In genomic region chr5:32033185-32033584, GRCm38 (mm10) we compare ENCODE assay signal across 26 mouse cellular contexts.
DNase-seq lines count a peak whose midpoint lies in the region; ATAC-seq and TF ChIP-seq lines count a peak whose summit lies in the region.
"Had no signal": no experiment of that assay in that cellular context is flagged by ENCODE, and none has a peak within 500 bp of the region (broad histone marks: within the 10 kb centered on the region; RNA-seq: fewer than 3 reads in every experiment).

No protein-coding gene starts in this region.

- peaks cover 13% of the 10 kb centered on the region for H3K4me1 ChIP-seq in forebrain, embryonic 10.5 days
- H3K4me1 ChIP-seq in forebrain, postnatal 0 days (ENCODE audit: insufficient read depth) = no peaks in the 10 kb centered on the region
- peaks cover 20% of the 10 kb centered on the region for H3K4me1 ChIP-seq in intestine, postnatal 0 days (replicated peaks; ENCODE audit: control insufficient read depth, insufficient read depth, low read length)
- H3K4me1 ChIP-seq: embryonic facial prominence, embryonic 12.5 days; hindbrain, embryonic 12.5 days; limb, embryonic 15.5 days; midbrain, embryonic 12.5 days had no signal

- no peak overlapping the region for H3K4me3 ChIP-seq in forebrain, embryonic 10.5 days
- no peak overlapping the region for H3K4me3 ChIP-seq in forebrain, postnatal 0 days (ENCODE audit: low read depth, low read length)
- no peak overlapping the region for H3K4me3 ChIP-seq in intestine, postnatal 0 days (ENCODE audit: low read depth, low read length)
- H3K4me3 ChIP-seq: embryonic facial prominence, embryonic 12.5 days; erythroblast, embryonic 14.5 days; forebrain, embryonic 13.5 days; hindbrain, embryonic 12.5 days; limb, embryonic 15.5 days; midbrain, embryonic 12.5 days had no signal

- ATAC-seq in forebrain, postnatal 0 days = no peak
- no peak for ATAC-seq in intestine, postnatal 0 days
- ATAC-seq in megakaryocyte-erythroid progenitor cell, adult 5-6 weeks (replicated peaks; ENCODE audit: low FRiP score, low TSS enrichment, poor library complexity, severe bottlenecking) = peak; percentile 90
- ATAC-seq: forebrain, embryonic 13.5 days had no signal

- no peaks in the 10 kb centered on the region for H3K36me3 ChIP-seq in forebrain, embryonic 10.5 days (replicated peaks)
- H3K36me3 ChIP-seq in forebrain, postnatal 0 days (ENCODE audit: insufficient read depth) = no peaks in the 10 kb centered on the region
- no peaks in the 10 kb centered on the region for H3K36me3 ChIP-seq in intestine, postnatal 0 days (ENCODE audit: control insufficient read depth, insufficient read depth)
- H3K36me3 ChIP-seq: embryonic facial prominence, embryonic 12.5 days; hindbrain, embryonic 12.5 days; limb, embryonic 15.5 days; midbrain, embryonic 12.5 days had no signal

- H3K27me3 ChIP-seq in forebrain, embryonic 10.5 days (ENCODE audit: poor library complexity, severe bottlenecking) = no peaks in the 10 kb centered on the region
- H3K27me3 ChIP-seq in forebrain, postnatal 0 days (ENCODE audit: insufficient read depth, low read length) = no peaks in the 10 kb centered on the region
- no peaks in the 10 kb centered on the region for H3K27me3 ChIP-seq in intestine, postnatal 0 days (replicated peaks; ENCODE audit: control insufficient read depth, insufficient read depth, low read length)
- H3K27me3 ChIP-seq: embryonic facial prominence, embryonic 12.5 days; forebrain, embryonic 13.5 days; hindbrain, embryonic 12.5 days; limb, embryonic 15.5 days; midbrain, embryonic 12.5 days had no signal

- no peak for TF ChIP-seq CTCF in forebrain, postnatal 0 days (IDR thresholded peaks at IDR 0.05; ENCODE audit: low read depth)
- no peak for TF ChIP-seq CTCF in intestine, postnatal 0 days (IDR thresholded peaks at IDR 0.05; ENCODE audit: low read depth)

- no peak for DNase-seq in forebrain, embryonic 10.5 days (ENCODE audit: extremely low spot score, low spot score)
- DNase-seq in forebrain, postnatal 0 days = no peak
- peak; percentile 16 for DNase-seq in c-Kit-positive CD71-positive TER-119-negative erythroid progenitor cells, embryonic 14.5 days (ENCODE audit: low read depth)
- no peak for DNase-seq in lung, postnatal 14 days
- no peak for DNase-seq in natural killer cell, adult 2 months (ENCODE audit: low spot score in 2 of 2)
- no peak for DNase-seq in right cerebral cortex, adult 2 months (ENCODE audit: low spot score in 2 of 2)
- DNase-seq: adrenal gland, postnatal 36 days; cerebellum, adult 11-12 months; cerebellum, postnatal 14 days; gastrocnemius, postnatal 10 days; kidney, adult 8-10 months; kidney, postnatal 10 days; left cerebral cortex, postnatal 4 days; lung, embryonic 14.5 days; right cerebral cortex, postnatal 14 days; spleen, adult 18-20 months; thymus, postnatal 25 days had no signal

- no peaks in the 10 kb centered on the region for H3K9me3 ChIP-seq in forebrain, embryonic 10.5 days
- H3K9me3 ChIP-seq in forebrain, postnatal 0 days (ENCODE audit: low read length) = no peaks in the 10 kb centered on the region
- H3K9me3 ChIP-seq in intestine, postnatal 0 days (ENCODE audit: control insufficient read depth) = no peaks in the 10 kb centered on the region
- H3K9me3 ChIP-seq: embryonic facial prominence, embryonic 12.5 days; forebrain, embryonic 13.5 days; hindbrain, embryonic 12.5 days; limb, embryonic 15.5 days; midbrain, embryonic 12.5 days had no signal

- 75% methylated on average over 4 of the region's 4 CpGs for WGBS in forebrain, embryonic 10.5 days
- WGBS in forebrain, postnatal 0 days = 80% methylated on average over 4 of the region's 4 CpGs
- 35% methylated on average over 4 of the region's 4 CpGs for WGBS in intestine, postnatal 0 days

- no peak overlapping the region for H3K4me2 ChIP-seq in forebrain, postnatal 0 days (ENCODE audit: low read depth)
- no peak overlapping the region for H3K4me2 ChIP-seq in intestine, postnatal 0 days (replicated peaks; ENCODE audit: low read depth)
- H3K4me2 ChIP-seq: embryonic facial prominence, embryonic 12.5 days; forebrain, embryonic 13.5 days; hindbrain, embryonic 12.5 days; limb, embryonic 15.5 days; lung, embryonic 14.5 days; midbrain, embryonic 12.5 days had no signal

- no peak overlapping the region for H3K9ac ChIP-seq in forebrain, postnatal 0 days
- H3K9ac ChIP-seq in intestine, postnatal 0 days (ENCODE audit: low read depth, low read length) = no peak overlapping the region
- H3K9ac ChIP-seq: embryonic facial prominence, embryonic 12.5 days; forebrain, embryonic 13.5 days; hindbrain, embryonic 12.5 days; limb, embryonic 15.5 days; lung, embryonic 14.5 days; midbrain, embryonic 12.5 days had no signal

- peak overlapping the region; percentile 20; the same call in 1 of the 2 replicates for H3K27ac ChIP-seq in forebrain, embryonic 10.5 days
- no peak overlapping the region for H3K27ac ChIP-seq in forebrain, postnatal 0 days (ENCODE audit: low read depth, low read length)
- H3K27ac ChIP-seq in intestine, postnatal 0 days (ENCODE audit: low read depth, low read length) = peak overlapping the region; percentile 70
- H3K27ac ChIP-seq: embryonic facial prominence, embryonic 12.5 days; forebrain, embryonic 13.5 days; hindbrain, embryonic 12.5 days; limb, embryonic 15.5 days; macrophage; midbrain, embryonic 12.5 days had no signal
